Mouse (Mus musculus): ENCODE results near the gene Slc13a2. TPM values are rescaled to one million over a fixed set of nuclear protein-coding genes. Genes with fewer than 3 reads are reported as not detected.

The Slc13a2 gene
- polyA plus RNA-seq, 1 experiment from 2014 or later: not detected

GRCm38 (mm10) chr11:78360125-78360788 lies 61.8 kb downstream of the Slc13a2 start:
- Histone ChIP-seq H3K4me1 (ENCODE audit: control insufficient read depth, insufficient read depth, low read length) (no peaks in the 10 kb centered on the region), H3K4me3 (ENCODE audit: low read depth, low read length) (peak overlapping the region; percentile 12; the same call in 1 of the 2 replicates), H3K4me2 (ENCODE audit: low read depth) (peak overlapping the region; percentile 42), H3K27me3 (ENCODE audit: control insufficient read depth, insufficient read depth, low read length) (no peaks in the 10 kb centered on the region), H3K9ac (ENCODE audit: low read length) (no peak overlapping the region; the same call in 1 of the 2 replicates), H3K27ac (ENCODE audit: low read depth, low read length) (no peak overlapping the region), H3K36me3 (ENCODE audit: control insufficient read depth, insufficient read depth, low read length) (no peaks in the 10 kb centered on the region), H3K9me3 (ENCODE audit: control insufficient read depth, low read length) (no peaks in the 10 kb centered on the region)
- DNase-seq (ENCODE audit: low spot score) (peak; percentile 87), ATAC-seq (ENCODE audit: insufficient read depth, low FRiP score, low TSS enrichment) (peak; percentile 50; the same call in 1 of the 2 replicates)
- WGBS: 12% methylated on average over 13 of the region's 13 CpGs

GRCm38 (mm10) chr11:78358330-78359007 lies 63.5 kb downstream of the Slc13a2 start:
- Histone ChIP-seq H3K4me3 (ENCODE audit: low read depth, low read length) (no peak overlapping the region), H3K4me1 (ENCODE audit: control insufficient read depth, insufficient read depth, low read length) (no peaks in the 10 kb centered on the region), H3K4me2 (ENCODE audit: low read depth) (no peak overlapping the region), H3K9ac (ENCODE audit: low read length) (no peak overlapping the region), H3K9me3 (ENCODE audit: control insufficient read depth, low read length) (no peaks in the 10 kb centered on the region), H3K27me3 (ENCODE audit: control insufficient read depth, insufficient read depth, low read length) (no peaks in the 10 kb centered on the region), H3K36me3 (ENCODE audit: control insufficient read depth, insufficient read depth, low read length) (no peaks in the 10 kb centered on the region), H3K27ac (ENCODE audit: low read depth, low read length) (no peak overlapping the region)
- ATAC-seq (ENCODE audit: insufficient read depth, low FRiP score, low TSS enrichment) (no peak), DNase-seq (ENCODE audit: low spot score) (no peak)
- 13% methylated on average over 22 of the region's 22 CpGs for WGBS

GRCm38 (mm10) chr11:78355471-78356238 lies 66.4 kb downstream of the Slc13a2 start:
- WGBS: 33% methylated on average over 4 of the region's 4 CpGs
- Histone ChIP-seq H3K27ac (ENCODE audit: low read depth, low read length) (no peak overlapping the region), H3K36me3 (ENCODE audit: control insufficient read depth, insufficient read depth, low read length) (no peaks in the 10 kb centered on the region), H3K9ac (ENCODE audit: low read length) (no peak overlapping the region), H3K27me3 (ENCODE audit: control insufficient read depth, insufficient read depth, low read length) (no peaks in the 10 kb centered on the region), H3K9me3 (ENCODE audit: control insufficient read depth, low read length) (no peaks in the 10 kb centered on the region), H3K4me2 (ENCODE audit: low read depth) (no peak overlapping the region), H3K4me3 (ENCODE audit: low read depth, low read length) (no peak overlapping the region), H3K4me1 (ENCODE audit: control insufficient read depth, insufficient read depth, low read length) (no peaks in the 10 kb centered on the region)
- ATAC-seq (ENCODE audit: insufficient read depth, low FRiP score, low TSS enrichment): no peak
- peak; percentile 75 for DNase-seq (ENCODE audit: low spot score)

GRCm38 (mm10) chr11:78354905-78355304 lies 67.1 kb downstream of the Slc13a2 start:
- DNase-seq (ENCODE audit: low spot score): no peak
- H3K4me2 ChIP-seq (ENCODE audit: low read depth): no peak overlapping the region
- WGBS: 86% methylated on average over 6 of the region's 6 CpGs
- ATAC-seq (ENCODE audit: insufficient read depth, low FRiP score, low TSS enrichment): no peak
- H3K27me3 ChIP-seq (ENCODE audit: control insufficient read depth, insufficient read depth, low read length): no peaks in the 10 kb centered on the region
- no peak overlapping the region for H3K9ac ChIP-seq (ENCODE audit: low read length)
- no peaks in the 10 kb centered on the region for H3K36me3 ChIP-seq (ENCODE audit: control insufficient read depth, insufficient read depth, low read length)
- no peaks in the 10 kb centered on the region for H3K9me3 ChIP-seq (ENCODE audit: control insufficient read depth, low read length)
- no peak overlapping the region for H3K27ac ChIP-seq (ENCODE audit: low read depth, low read length)
- no peak overlapping the region for H3K4me3 ChIP-seq (ENCODE audit: low read depth, low read length)
- H3K4me1 ChIP-seq (ENCODE audit: control insufficient read depth, insufficient read depth, low read length): no peaks in the 10 kb centered on the region

- H3K4me1 ChIP-seq (ENCODE audit: control insufficient read depth, insufficient read depth, low read length): no peaks in the 10 kb centered on the region
- H3K27ac ChIP-seq (ENCODE audit: low read depth, low read length): no peak overlapping the region
- H3K36me3 ChIP-seq (ENCODE audit: control insufficient read depth, insufficient read depth, low read length): peaks cover 8% of the 10 kb centered on the region
- no peak overlapping the region for H3K4me2 ChIP-seq (ENCODE audit: low read depth)
- DNase-seq (ENCODE audit: low spot score): no peak
- WGBS: 92% methylated on average over 1 of the region's 1 CpGs
- no peak overlapping the region for H3K9ac ChIP-seq (ENCODE audit: low read length)
- H3K4me3 ChIP-seq (ENCODE audit: low read depth, low read length): no peak overlapping the region
- no peaks in the 10 kb centered on the region for H3K9me3 ChIP-seq (ENCODE audit: control insufficient read depth, low read length)
- no peak for ATAC-seq (ENCODE audit: insufficient read depth, low FRiP score, low TSS enrichment)
- no peaks in the 10 kb centered on the region for H3K27me3 ChIP-seq (ENCODE audit: control insufficient read depth, insufficient read depth, low read length)
Observed at GRCm38 (mm10) chr11:78353081-78353480, 68.9 kb downstream of the Slc13a2 start.

GRCm38 (mm10) chr11:78349441-78350358 lies 72.3 kb downstream of the Slc13a2 start:
- H3K36me3 ChIP-seq (ENCODE audit: control insufficient read depth, insufficient read depth, low read length): peaks cover 8% of the 10 kb centered on the region
- no peak overlapping the region for H3K9ac ChIP-seq (ENCODE audit: low read length)
- WGBS: 91% methylated on average over 4 of the region's 4 CpGs
- H3K4me3 ChIP-seq (ENCODE audit: low read depth, low read length): no peak overlapping the region
- H3K27me3 ChIP-seq (ENCODE audit: control insufficient read depth, insufficient read depth, low read length): no peaks in the 10 kb centered on the region
- ATAC-seq (ENCODE audit: insufficient read depth, low FRiP score, low TSS enrichment) (no peak), DNase-seq (ENCODE audit: low spot score) (no peak)
- H3K4me1 ChIP-seq (ENCODE audit: control insufficient read depth, insufficient read depth, low read length): peaks cover 4% of the 10 kb centered on the region; the same call in 1 of the 2 replicates
- H3K9me3 ChIP-seq (ENCODE audit: control insufficient read depth, low read length): no peaks in the 10 kb centered on the region
- no peak overlapping the region for H3K4me2 ChIP-seq (ENCODE audit: low read depth)
- no peak overlapping the region for H3K27ac ChIP-seq (ENCODE audit: low read depth, low read length)

- 29% methylated on average over 7 of the region's 7 CpGs for WGBS
Observed at GRCm38 (mm10) chr11:78348474-78348873, 73.5 kb downstream of the Slc13a2 start.

GRCm38 (mm10) chr11:78347908-78348307 lies 74.1 kb downstream of the Slc13a2 start:
- peaks cover 10% of the 10 kb centered on the region for H3K4me1 ChIP-seq (ENCODE audit: control insufficient read depth, insufficient read depth, low read length)
- H3K27me3 ChIP-seq (ENCODE audit: control insufficient read depth, insufficient read depth, low read length): no peaks in the 10 kb centered on the region
- 69% methylated on average over 9 of the region's 9 CpGs for WGBS
- peaks cover 8% of the 10 kb centered on the region for H3K36me3 ChIP-seq (ENCODE audit: control insufficient read depth, insufficient read depth, low read length)
- no peak overlapping the region for H3K27ac ChIP-seq (ENCODE audit: low read depth, low read length)
- ATAC-seq (ENCODE audit: insufficient read depth, low FRiP score, low TSS enrichment) (no peak), DNase-seq (ENCODE audit: low spot score) (no peak)
- H3K4me2 ChIP-seq (ENCODE audit: low read depth): no peak overlapping the region
- no peaks in the 10 kb centered on the region for H3K9me3 ChIP-seq (ENCODE audit: control insufficient read depth, low read length)
- H3K4me3 ChIP-seq (ENCODE audit: low read depth, low read length): no peak overlapping the region
- no peak overlapping the region for H3K9ac ChIP-seq (ENCODE audit: low read length)

More at GRCm38 (mm10) chr11:78348474-78348873, 73.5 kb downstream of the Slc13a2 start:
- Histone ChIP-seq H3K4me3 (ENCODE audit: low read depth, low read length) (no peak overlapping the region), H3K4me1 (ENCODE audit: control insufficient read depth, insufficient read depth, low read length) (peaks cover 8% of the 10 kb centered on the region), H3K27ac (ENCODE audit: low read depth, low read length) (no peak overlapping the region), H3K27me3 (ENCODE audit: control insufficient read depth, insufficient read depth, low read length) (no peaks in the 10 kb centered on the region), H3K9ac (ENCODE audit: low read length) (no peak overlapping the region), H3K4me2 (ENCODE audit: low read depth) (no peak overlapping the region), H3K9me3 (ENCODE audit: control insufficient read depth, low read length) (no peaks in the 10 kb centered on the region), H3K36me3 (ENCODE audit: control insufficient read depth, insufficient read depth, low read length) (peaks cover 8% of the 10 kb centered on the region)
- DNase-seq (ENCODE audit: low spot score): no peak
- no peak for ATAC-seq (ENCODE audit: insufficient read depth, low FRiP score, low TSS enrichment)

Measured in neural tube, embryonic 11.5 days (tissue).